In genomic region chr1:186145444-186145843, GRCm38 (mm10) we compare ENCODE assay signal across 13 mouse cellular contexts. TPM values are rescaled to one million over a fixed set of nuclear protein-coding genes. Genes with fewer than 3 reads are reported as not detected.
DNase-seq lines count a peak whose midpoint lies in the region; ATAC-seq lines count a peak whose summit lies in the region.
"Had no signal": no experiment of that assay in that cellular context is flagged by ENCODE, and none has a peak within 500 bp of the region (broad histone marks: within the 10 kb centered on the region; RNA-seq: fewer than 3 reads in every experiment).

No protein-coding gene starts in this region.

- no peaks in the 10 kb centered on the region for H3K4me1 ChIP-seq in hindbrain, embryonic 11.5 days (replicated peaks; ENCODE audit: control insufficient read depth, insufficient read depth, low read length)
- H3K4me1 ChIP-seq in hindbrain, embryonic 13.5 days (replicated peaks), result no peaks in the 10 kb centered on the region
- peaks cover 9% of the 10 kb centered on the region for H3K4me1 ChIP-seq in embryonic facial prominence, embryonic 13.5 days
- H3K4me1 ChIP-seq: neural tube, embryonic 12.5 days had no signal

- peak; percentile 11 for DNase-seq in hindbrain, embryonic 11.5 days (ENCODE audit: low spot score)
- peak; percentile 33 for DNase-seq in brain, adult 2 months (ENCODE audit: low read depth, low spot score)
- peak; percentile 13 for DNase-seq in lung, postnatal 14 days
- DNase-seq in cerebellum, postnatal 10 days, result no peak
- no peak for DNase-seq in c-Kit-positive CD71-positive TER-119-positive erythroid progenitor cells, embryonic 14.5 days (ENCODE audit: low spot score)
- DNase-seq: right cerebral cortex, postnatal 25 days; thymus, adult 2 months had no signal

- WGBS in hindbrain, embryonic 11.5 days, result 73% methylated on average over 6 of the region's 6 CpGs
- 73% methylated on average over 6 of the region's 6 CpGs for WGBS in hindbrain, embryonic 13.5 days
- 37% methylated on average over 6 of the region's 6 CpGs for WGBS in embryonic facial prominence, embryonic 13.5 days

- no peaks in the 10 kb centered on the region for H3K36me3 ChIP-seq in hindbrain, embryonic 11.5 days (ENCODE audit: control insufficient read depth, insufficient read depth, low read length)
- no peaks in the 10 kb centered on the region for H3K36me3 ChIP-seq in hindbrain, embryonic 13.5 days
- H3K36me3 ChIP-seq in embryonic facial prominence, embryonic 13.5 days, result no peaks in the 10 kb centered on the region
- H3K36me3 ChIP-seq: neural tube, embryonic 12.5 days had no signal

- no peak for ATAC-seq in hindbrain, embryonic 11.5 days (ENCODE audit: low FRiP score)
- no peak for ATAC-seq in hindbrain, embryonic 13.5 days (ENCODE audit: low FRiP score)
- no peak for ATAC-seq in embryonic facial prominence, embryonic 13.5 days (ENCODE audit: insufficient number of reproducible peaks, insufficient read depth, low FRiP score, low TSS enrichment, low read depth)
- ATAC-seq: intestine, embryonic 16.5 days had no signal

- no peak overlapping the region for H3K27ac ChIP-seq in hindbrain, embryonic 11.5 days (ENCODE audit: low read depth, low read length)
- H3K27ac ChIP-seq in hindbrain, embryonic 13.5 days, result no peak overlapping the region
- peak overlapping the region; percentile 23; the same call in 1 of the 2 replicates for H3K27ac ChIP-seq in embryonic facial prominence, embryonic 13.5 days
- H3K27ac ChIP-seq: macrophage; neural tube, embryonic 12.5 days had no signal

- no peak overlapping the region for H3K4me2 ChIP-seq in hindbrain, embryonic 11.5 days (replicated peaks; ENCODE audit: low read depth, low read length)
- no peak overlapping the region for H3K4me2 ChIP-seq in hindbrain, embryonic 13.5 days
- peak overlapping the region; percentile 39 for H3K4me2 ChIP-seq in embryonic facial prominence, embryonic 13.5 days
- H3K4me2 ChIP-seq: neural tube, embryonic 12.5 days had no signal

- H3K9me3 ChIP-seq in hindbrain, embryonic 11.5 days (ENCODE audit: control insufficient read depth, low read length), result no peaks in the 10 kb centered on the region
- no peaks in the 10 kb centered on the region for H3K9me3 ChIP-seq in hindbrain, embryonic 13.5 days
- no peaks in the 10 kb centered on the region for H3K9me3 ChIP-seq in embryonic facial prominence, embryonic 13.5 days
- H3K9me3 ChIP-seq: neural tube, embryonic 12.5 days had no signal

- no peak overlapping the region for H3K4me3 ChIP-seq in hindbrain, embryonic 11.5 days (ENCODE audit: low read depth, low read length)
- no peak overlapping the region for H3K4me3 ChIP-seq in hindbrain, embryonic 13.5 days
- 0 out of 2 replicates have a peak overlapping the region, but pooled peaks have one; percentile 16 for H3K4me3 ChIP-seq in embryonic facial prominence, embryonic 13.5 days
- H3K4me3 ChIP-seq: neural tube, embryonic 12.5 days had no signal

- no peak overlapping the region for H3K9ac ChIP-seq in hindbrain, embryonic 11.5 days (ENCODE audit: low read depth, low read length)
- no peak overlapping the region for H3K9ac ChIP-seq in hindbrain, embryonic 13.5 days
- H3K9ac ChIP-seq in embryonic facial prominence, embryonic 13.5 days, result no peak overlapping the region
- H3K9ac ChIP-seq: neural tube, embryonic 12.5 days had no signal

- no peaks in the 10 kb centered on the region for H3K27me3 ChIP-seq in hindbrain, embryonic 11.5 days (ENCODE audit: control insufficient read depth, insufficient read depth, low read length)
- H3K27me3 ChIP-seq in hindbrain, embryonic 13.5 days, result no peaks in the 10 kb centered on the region
- H3K27me3 ChIP-seq in embryonic facial prominence, embryonic 13.5 days, result no peaks in the 10 kb centered on the region
- H3K27me3 ChIP-seq: CH12.LX; neural tube, embryonic 12.5 days had no signal

RNA-seq across cellular contexts. Expression of gene Lyplal1, which starts 28.3 kb away (rescaled TPM):
- polyA plus RNA-seq in hindbrain, embryonic 11.5 days (2014; fragmentation: Nextera tagmentation; extraction: Ambion mirVana), result 23.6 and 24.0 TPM in 2 replicates
- 20.3 and 20.8 TPM in 2 replicates for polyA plus RNA-seq in hindbrain, embryonic 13.5 days (2015; fragmentation: Nextera tagmentation; extraction: Ambion mirVana)
- 15.9 and 17.1 TPM in 2 replicates for polyA plus RNA-seq in embryonic facial prominence, embryonic 13.5 days (2015; fragmentation: Nextera tagmentation; extraction: Ambion mirVana)

Comparison
In these comparisons a context has a peak if more than half of its experiments do, and no peak if none do; other contexts are left out.
1. DNase-seq: peak in hindbrain, embryonic 11.5 days (single experiment), brain, adult 2 months (single experiment) and lung, postnatal 14 days (single experiment); none in cerebellum, postnatal 10 days (0 of 2) and c-Kit-positive CD71-positive TER-119-positive erythroid progenitor cells, embryonic 14.5 days (single experiment).